Mouse (Mus musculus) spleen, adult 2 months (tissue): ENCODE measurements at regions not wholly inside any gene's neighbourhood (a gene's known extent, or its start where the extent isn't known, plus 50 kb on each side); places are given as distances from the start of the nearest gene placed in this dataset.

Experiments used
- CTCF ChIP-seq: fragments of 200-500 bp; IDR thresholded peaks from 2 replicates; pipeline ENCODE4 v1.5.1; 2011; ENCODE audit warnings: mild to moderate bottlenecking, inconsistent platforms; ENCODE audit not compliant: insufficient read depth, insufficient read length, insufficient replicate concordance; ENCODE audit errors: extremely low read depth
- POLR2A ChIP-seq: fragments of 200-500 bp; IDR thresholded peaks from 2 replicates; pipeline ENCODE4 v1.6.1; 2011; ENCODE audit warnings: low read depth, low read length, inconsistent platforms

- TF ChIP-seq CTCF (no peak), POLR2A (no peak)
Observed at GRCm38 (mm10) chr14:62177509-62177908, 114.9 kb upstream of the Rnaseh2b start.
